In genomic region chr5:149050588-149051160, GRCm38 (mm10) we compare ENCODE assay signal across 8 mouse cellular contexts. TPM values are rescaled to one million over a fixed set of nuclear protein-coding genes. Genes with fewer than 3 reads are reported as not detected.
DNase-seq lines count a peak whose midpoint lies in the region; ATAC-seq and TF ChIP-seq lines count a peak whose summit lies in the region.

No protein-coding gene starts in this region.

- H3K9ac ChIP-seq in hindbrain, embryonic 15.5 days, result peak overlapping the region; percentile 88

- peak overlapping the region; percentile 89; the same call in 1 of the 2 replicates for H3K27ac ChIP-seq in left cerebral cortex, adult 2 months
- peak overlapping the region; percentile 100 for H3K27ac ChIP-seq in embryonic facial prominence, embryonic 10.5 days (replicated peaks)
- peak overlapping the region; percentile 99; the same call in 1 of the 2 replicates for H3K27ac ChIP-seq in hindbrain, embryonic 15.5 days (replicated peaks)

- peaks cover 23% of the 10 kb centered on the region for H3K79me2 ChIP-seq in myocyte (ENCODE audit: control insufficient read depth, insufficient read depth)

- H3K36me3 ChIP-seq in embryonic facial prominence, embryonic 10.5 days (replicated peaks), result peaks cover 38% of the 10 kb centered on the region
- H3K36me3 ChIP-seq in hindbrain, embryonic 15.5 days, result peaks cover 10% of the 10 kb centered on the region
- H3K36me3 ChIP-seq in myocyte (ENCODE audit: control insufficient read depth, insufficient read depth), result peaks cover 29% of the 10 kb centered on the region

- no peaks in the 10 kb centered on the region for H3K27me3 ChIP-seq in embryonic facial prominence, embryonic 10.5 days (replicated peaks; ENCODE audit: low read depth, poor library complexity, severe bottlenecking)
- H3K27me3 ChIP-seq in hindbrain, embryonic 15.5 days, result no peaks in the 10 kb centered on the region
- no peaks in the 10 kb centered on the region for H3K27me3 ChIP-seq in myocyte (ENCODE audit: control insufficient read depth, insufficient read depth, insufficient read length)

- peak overlapping the region; percentile 66 for H3K4me2 ChIP-seq in hindbrain, embryonic 15.5 days
- peak overlapping the region; percentile 61 for H3K4me2 ChIP-seq in myocyte (ENCODE audit: low read depth)

- H3K4me3 ChIP-seq in left cerebral cortex, adult 2 months, result peak overlapping the region; percentile 66
- H3K4me3 ChIP-seq in embryonic facial prominence, embryonic 10.5 days, result peak overlapping the region; percentile 90
- peak overlapping the region; percentile 68 for H3K4me3 ChIP-seq in hindbrain, embryonic 15.5 days
- H3K4me3 ChIP-seq in myocyte, result peak overlapping the region; percentile 41

- no peak for ATAC-seq in hindbrain, embryonic 15.5 days (ENCODE audit: low FRiP score, low read depth)

- TF ChIP-seq POLR2A in myocyte (IDR thresholded peaks at IDR 0.05; ENCODE audit: insufficient read length, low read depth), result no peak

- TF ChIP-seq CTCF in left cerebral cortex, adult 2 months (IDR thresholded peaks at IDR 0.05), result no peak

- H3ac ChIP-seq in myocyte (ENCODE audit: control insufficient read depth, insufficient read length), result peak overlapping the region; percentile 99

- 39% methylated on average over 10 of the region's 10 CpGs for WGBS in embryonic facial prominence, embryonic 10.5 days
- 18% methylated on average over 10 of the region's 10 CpGs for WGBS in hindbrain, embryonic 15.5 days

- intact Hi-C loops in left cerebral cortex, adult 2 months (cut with DNase I), result loop anchor here (1.0 to 5.0 kb wide), 8 partner anchors 44 to 498 kb away; partner anchors contain the start of genes Gm42791, Hmgb1, Ubl3 and Uspl1
- intact Hi-C loops in left cerebral cortex, postnatal 14 days (cut with DNase I), result loop anchor here (2.0 to 10.0 kb wide), 4 partner anchors 44 to 474 kb away; partner anchors contain the start of genes Hmgb1, Uspl1 and Wdr95

- H3K9me3 ChIP-seq in embryonic facial prominence, embryonic 10.5 days, result no peaks in the 10 kb centered on the region
- H3K9me3 ChIP-seq in hindbrain, embryonic 15.5 days, result no peaks in the 10 kb centered on the region

- H3K4me1 ChIP-seq in embryonic facial prominence, embryonic 10.5 days, result peaks cover 27% of the 10 kb centered on the region
- peaks cover 20% of the 10 kb centered on the region for H3K4me1 ChIP-seq in hindbrain, embryonic 15.5 days (replicated peaks)

- DNase-seq in left cerebral cortex, adult 2 months (ENCODE audit: extremely low spot score in 1 of 2, low spot score in 2 of 2), result no peak
- DNase-seq in left cerebral cortex, postnatal 14 days (ENCODE audit: low spot score in 2 of 2), result no peak
- DNase-seq in embryonic facial prominence, embryonic 10.5 days (ENCODE audit: low spot score), result no peak
- DNase-seq in ovary, postnatal 14 days (ENCODE audit: low spot score), result no peak
- no peak for DNase-seq in right cerebral cortex, postnatal 14 days
- no peak for DNase-seq in kidney, postnatal 36 days

TF ChIP-seq in myocyte, 11 proteins besides CTCF, POLR2A, EP300 and RAD21:
- TF ChIP-seq MYOD1 (IDR thresholded peaks at IDR 0.05; ENCODE audit: control insufficient read depth in 1 of 3, insufficient read length in 2 of 3, low read depth in 2 of 3) (no peak), E2F4 (IDR thresholded peaks at IDR 0.05; ENCODE audit: insufficient read depth) (no peak), CEBPB (IDR thresholded peaks at IDR 0.05; ENCODE audit: insufficient read depth, poor library complexity, severe bottlenecking) (no peak), TCF12 (IDR thresholded peaks at IDR 0.05; ENCODE audit: insufficient read depth, poor library complexity, severe bottlenecking) (no peak), TCF3 (IDR thresholded peaks at IDR 0.05; ENCODE audit: insufficient read length, low read depth) (no peak), MAX (IDR thresholded peaks at IDR 0.05; ENCODE audit: low read depth) (no peak), MYOG (IDR thresholded peaks at IDR 0.05; ENCODE audit: control insufficient read depth in 1 of 3, insufficient read depth in 1 of 3, insufficient read length in 2 of 3, low read depth in 2 of 3) (no peak), POLR2AphosphoS2 (IDR thresholded peaks at IDR 0.05; ENCODE audit: insufficient read length, low read depth) (no peak), SRF (IDR thresholded peaks at IDR 0.05; ENCODE audit: control insufficient read depth, insufficient read length, low read depth) (no peak), USF1 (IDR thresholded peaks at IDR 0.05; ENCODE audit: low read depth) (no peak), REST (IDR thresholded peaks at IDR 0.05; ENCODE audit: insufficient read depth, insufficient read length) (no peak)

RNA-seq across cellular contexts. Expression of gene Gm42791, which starts 55.7 kb away (rescaled TPM):
- total RNA-seq in left cerebral cortex, adult 2 months (2021), result 10 to 100 TPM; 34.0 to 39.1 TPM
- total RNA-seq in left cerebral cortex, postnatal 14 days (2021), result 10 to 100 TPM; 16.6 to 17.8 TPM
- 0.49 and 4.6 TPM in 2 replicates for polyA plus RNA-seq in embryonic facial prominence, embryonic 10.5 days (2016; fragmentation: Nextera tagmentation; extraction: Ambion mirVana)
- polyA plus RNA-seq in hindbrain, embryonic 15.5 days (2015; fragmentation: Nextera tagmentation; extraction: Ambion mirVana), result 2.1 and 4.3 TPM in 2 replicates
- polyA plus RNA-seq in myocyte (2012; fragmentation: generic; extraction: Trizol), result 0.11 TPM
